Mouse (Mus musculus): ENCODE results near the gene Bpnt1. TPM values are rescaled to one million over a fixed set of nuclear protein-coding genes. Genes with fewer than 3 reads are reported as not detected.

The Bpnt1 gene
- polyA plus RNA-seq, 1 experiment: 54.0 TPM

DNA sequence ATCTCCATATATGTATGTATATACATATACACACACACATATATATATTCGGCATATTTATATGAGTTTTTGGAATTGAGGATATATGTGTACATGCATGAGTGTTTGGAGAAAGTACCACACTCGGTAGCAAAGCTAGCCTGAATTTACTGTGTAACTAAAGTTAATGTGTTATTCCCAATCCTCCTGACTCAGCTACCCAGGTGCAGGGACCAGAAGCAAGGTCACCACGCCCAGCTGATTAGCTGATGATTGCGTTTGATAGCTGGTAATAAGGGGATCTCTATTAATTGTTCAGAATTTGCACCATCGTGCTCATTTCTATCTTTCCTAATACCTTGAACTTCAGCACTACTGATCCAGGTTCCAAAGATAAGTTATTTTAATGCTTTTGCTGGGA lies 1.7 kb downstream of the Bpnt1 start:
- no peak for TF ChIP-seq CTCF (IDR thresholded peaks at IDR 0.05; ENCODE audit: low read depth, low read length)
- TF ChIP-seq POLR2A (IDR thresholded peaks at IDR 0.05; ENCODE audit: insufficient read depth, low read length): no peak
- TF ChIP-seq EP300 (IDR thresholded peaks at IDR 0.05; ENCODE audit: insufficient read depth, low read depth, low read length): no peak
- Histone ChIP-seq H3K4me3 (ENCODE audit: low read depth, low read length) (no peak overlapping the region), H3K9ac (ENCODE audit: low read depth, poor library complexity, severe bottlenecking) (no peak overlapping the region), H3K27me3 (ENCODE audit: control insufficient read depth, insufficient read depth, low read length, poor library complexity, severe bottlenecking) (no peaks in the 10 kb centered on the region), H3K9me3 (replicated peaks; ENCODE audit: control insufficient read depth, insufficient read depth, low read length, poor library complexity, severe bottlenecking) (no peaks in the 10 kb centered on the region), H3K27ac (ENCODE audit: insufficient read depth, low read length) (no peak overlapping the region), H3K4me1 (ENCODE audit: control insufficient read depth, insufficient read depth, low read length) (no peaks in the 10 kb centered on the region), H3K36me3 (ENCODE audit: control insufficient read depth, insufficient read depth, low read length, poor library complexity, severe bottlenecking) (no peaks in the 10 kb centered on the region)

DNA sequence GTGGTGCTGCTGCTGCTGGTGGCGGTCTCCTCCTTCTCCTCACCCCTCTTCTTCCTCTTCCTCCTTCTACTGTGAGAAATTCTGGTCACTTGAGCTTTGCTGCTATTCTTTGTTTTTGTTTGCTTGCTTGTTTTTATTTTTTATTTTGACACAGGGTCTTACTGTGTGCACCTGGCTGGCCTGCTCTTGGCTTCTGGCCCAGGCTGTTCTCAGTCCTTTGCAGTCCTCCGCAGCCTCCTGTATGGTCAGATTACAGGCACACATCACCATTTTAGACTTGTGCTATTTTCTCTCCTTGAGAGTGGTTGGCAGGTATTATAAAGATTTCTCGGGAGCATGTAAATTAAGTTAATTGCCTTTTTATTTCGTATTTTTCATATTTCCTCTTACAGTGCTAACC lies 2.2 kb downstream of the Bpnt1 start:
- Histone ChIP-seq H3K27me3 (ENCODE audit: control insufficient read depth, insufficient read depth, low read length, poor library complexity, severe bottlenecking) (no peaks in the 10 kb centered on the region), H3K27ac (ENCODE audit: insufficient read depth, low read length) (no peak overlapping the region), H3K9me3 (replicated peaks; ENCODE audit: control insufficient read depth, insufficient read depth, low read length, poor library complexity, severe bottlenecking) (no peaks in the 10 kb centered on the region), H3K4me1 (ENCODE audit: control insufficient read depth, insufficient read depth, low read length) (no peaks in the 10 kb centered on the region), H3K9ac (ENCODE audit: low read depth, poor library complexity, severe bottlenecking) (no peak overlapping the region), H3K4me3 (ENCODE audit: low read depth, low read length) (no peak overlapping the region), H3K36me3 (ENCODE audit: control insufficient read depth, insufficient read depth, low read length, poor library complexity, severe bottlenecking) (0 out of 2 replicates have a peak, but pooled peaks cover 2% of the 10 kb centered on the region)
- TF ChIP-seq CTCF (IDR thresholded peaks at IDR 0.05; ENCODE audit: low read depth, low read length): no peak
- no peak for TF ChIP-seq POLR2A (IDR thresholded peaks at IDR 0.05; ENCODE audit: insufficient read depth, low read length)
- no peak for TF ChIP-seq EP300 (IDR thresholded peaks at IDR 0.05; ENCODE audit: insufficient read depth, low read depth, low read length)

DNA sequence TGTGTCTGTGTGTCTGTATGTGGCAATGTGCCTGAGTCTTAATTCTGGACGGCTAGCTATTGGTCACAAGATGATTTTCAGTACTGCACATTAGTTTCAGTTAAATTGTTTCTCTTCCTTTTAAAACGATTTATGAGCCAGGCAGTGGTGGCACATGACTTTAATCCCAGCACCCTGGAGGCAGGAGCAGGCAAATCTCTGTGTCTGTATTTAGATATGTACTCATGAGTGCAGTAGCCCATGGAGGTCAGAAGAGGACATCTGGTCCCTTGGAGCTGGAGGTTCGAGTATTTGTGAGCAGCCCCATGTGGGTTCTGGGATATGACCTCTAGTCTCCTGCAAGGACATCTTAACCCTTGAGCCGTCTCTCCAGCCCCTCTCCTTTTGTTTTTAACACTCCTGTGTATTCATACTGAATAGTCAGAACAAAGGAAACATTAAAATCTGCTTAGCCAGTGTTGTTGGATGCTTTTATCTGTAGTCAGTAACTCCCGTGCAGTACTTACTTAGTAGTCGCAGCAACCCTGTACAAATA lies 3.3 kb downstream of the Bpnt1 start:
- H3K9ac ChIP-seq (ENCODE audit: low read depth, poor library complexity, severe bottlenecking): no peak overlapping the region
- H3K4me3 ChIP-seq (ENCODE audit: low read depth, low read length): no peak overlapping the region
- no peak overlapping the region for H3K27ac ChIP-seq (ENCODE audit: insufficient read depth, low read length)
- no peaks in the 10 kb centered on the region for H3K4me1 ChIP-seq (ENCODE audit: control insufficient read depth, insufficient read depth, low read length)
- H3K27me3 ChIP-seq (ENCODE audit: control insufficient read depth, insufficient read depth, low read length, poor library complexity, severe bottlenecking): no peaks in the 10 kb centered on the region
- H3K9me3 ChIP-seq (replicated peaks; ENCODE audit: control insufficient read depth, insufficient read depth, low read length, poor library complexity, severe bottlenecking): no peaks in the 10 kb centered on the region
- TF ChIP-seq POLR2A (IDR thresholded peaks at IDR 0.05; ENCODE audit: insufficient read depth, low read length) (no peak), EP300 (IDR thresholded peaks at IDR 0.05; ENCODE audit: insufficient read depth, low read depth, low read length) (no peak), CTCF (IDR thresholded peaks at IDR 0.05; ENCODE audit: low read depth, low read length) (no peak)
- 0 out of 2 replicates have a peak, but pooled peaks cover 2% of the 10 kb centered on the region for H3K36me3 ChIP-seq (ENCODE audit: control insufficient read depth, insufficient read depth, low read length, poor library complexity, severe bottlenecking)

DNA sequence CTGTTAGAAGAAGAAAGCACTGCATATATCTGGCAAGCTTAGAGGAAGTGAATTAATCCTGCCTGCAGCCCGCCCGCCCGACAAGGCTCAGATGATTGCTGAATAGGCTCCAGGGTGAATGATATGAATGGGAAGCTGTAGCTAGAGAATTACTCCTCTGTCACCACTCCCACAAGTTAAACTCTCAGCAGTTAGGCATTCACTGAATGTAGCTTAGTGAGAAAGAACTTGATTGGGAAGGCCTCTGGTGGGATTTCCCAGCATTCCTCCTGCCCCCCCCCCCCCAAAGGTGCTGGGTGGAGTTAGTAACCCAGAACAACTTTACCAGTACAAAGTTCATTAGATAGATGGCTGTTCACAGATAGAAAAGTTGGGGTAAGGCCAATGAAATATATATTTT lies 4.6 kb downstream of the Bpnt1 start:
- 0 out of 2 replicates have a peak, but pooled peaks cover 2% of the 10 kb centered on the region for H3K36me3 ChIP-seq (ENCODE audit: control insufficient read depth, insufficient read depth, low read length, poor library complexity, severe bottlenecking)
- no peak for TF ChIP-seq CTCF (IDR thresholded peaks at IDR 0.05; ENCODE audit: low read depth, low read length)
- no peak for TF ChIP-seq EP300 (IDR thresholded peaks at IDR 0.05; ENCODE audit: insufficient read depth, low read depth, low read length)
- TF ChIP-seq POLR2A (IDR thresholded peaks at IDR 0.05; ENCODE audit: insufficient read depth, low read length): no peak
- no peaks in the 10 kb centered on the region for H3K27me3 ChIP-seq (ENCODE audit: control insufficient read depth, insufficient read depth, low read length, poor library complexity, severe bottlenecking)
- no peaks in the 10 kb centered on the region for H3K4me1 ChIP-seq (ENCODE audit: control insufficient read depth, insufficient read depth, low read length)
- H3K9me3 ChIP-seq (replicated peaks; ENCODE audit: control insufficient read depth, insufficient read depth, low read length, poor library complexity, severe bottlenecking): no peaks in the 10 kb centered on the region
- H3K4me3 ChIP-seq (ENCODE audit: low read depth, low read length): no peak overlapping the region
- H3K27ac ChIP-seq (ENCODE audit: insufficient read depth, low read length): no peak overlapping the region
- H3K9ac ChIP-seq (ENCODE audit: low read depth, poor library complexity, severe bottlenecking): no peak overlapping the region

DNA sequence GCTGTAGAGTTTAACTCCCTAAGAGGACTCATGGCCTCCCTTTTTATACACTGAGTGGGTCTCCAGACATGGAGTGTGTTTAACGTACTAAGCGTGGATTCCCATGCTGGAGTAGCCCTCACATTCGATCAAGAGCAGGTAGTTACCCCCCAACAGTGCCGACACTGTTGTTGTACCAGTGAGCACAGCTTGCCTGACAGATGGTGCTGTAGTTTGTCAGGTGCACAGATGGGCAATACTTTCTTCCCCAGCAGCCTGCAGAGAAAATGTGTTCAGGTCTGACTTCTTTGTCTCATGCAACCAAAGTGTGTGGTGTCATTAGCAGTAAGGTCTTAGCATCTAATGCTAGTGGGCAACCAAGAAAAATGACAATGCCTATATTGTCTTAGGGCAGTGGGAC lies 10.5 kb downstream of the Bpnt1 start:
- Histone ChIP-seq H3K4me3 (ENCODE audit: low read depth, low read length) (no peak overlapping the region), H3K27me3 (ENCODE audit: control insufficient read depth, insufficient read depth, low read length, poor library complexity, severe bottlenecking) (no peaks in the 10 kb centered on the region), H3K9me3 (replicated peaks; ENCODE audit: control insufficient read depth, insufficient read depth, low read length, poor library complexity, severe bottlenecking) (no peaks in the 10 kb centered on the region), H3K36me3 (ENCODE audit: control insufficient read depth, insufficient read depth, low read length, poor library complexity, severe bottlenecking) (peaks cover 10% of the 10 kb centered on the region), H3K4me1 (ENCODE audit: control insufficient read depth, insufficient read depth, low read length) (no peaks in the 10 kb centered on the region), H3K9ac (ENCODE audit: low read depth, poor library complexity, severe bottlenecking) (no peak overlapping the region), H3K27ac (ENCODE audit: insufficient read depth, low read length) (no peak overlapping the region)
- no peak for TF ChIP-seq CTCF (IDR thresholded peaks at IDR 0.05; ENCODE audit: low read depth, low read length)
- TF ChIP-seq POLR2A (IDR thresholded peaks at IDR 0.05; ENCODE audit: insufficient read depth, low read length): no peak
- no peak for TF ChIP-seq EP300 (IDR thresholded peaks at IDR 0.05; ENCODE audit: insufficient read depth, low read depth, low read length)

DNA sequence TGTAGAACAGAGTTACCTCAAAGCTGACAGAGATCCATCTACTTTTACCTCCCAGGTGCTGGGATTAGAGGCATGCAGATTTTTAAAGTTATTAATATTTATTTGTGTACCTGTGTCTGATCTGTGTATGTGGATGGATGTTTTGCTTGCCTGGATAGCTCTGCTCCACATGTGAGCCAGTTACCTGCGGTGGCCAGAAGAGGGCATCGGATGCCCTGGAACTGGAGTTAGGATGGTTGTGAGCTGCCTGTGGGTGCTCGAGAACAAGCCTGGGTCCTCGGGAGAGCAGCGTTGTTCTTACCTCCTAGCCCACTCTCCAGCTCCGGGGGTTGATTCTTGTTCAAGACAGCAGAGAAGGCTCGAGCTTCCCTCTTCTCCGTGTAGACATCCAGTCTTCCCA lies 11.5 kb downstream of the Bpnt1 start:
- Histone ChIP-seq H3K9me3 (replicated peaks; ENCODE audit: control insufficient read depth, insufficient read depth, low read length, poor library complexity, severe bottlenecking) (no peaks in the 10 kb centered on the region), H3K9ac (ENCODE audit: low read depth, poor library complexity, severe bottlenecking) (no peak overlapping the region), H3K27ac (ENCODE audit: insufficient read depth, low read length) (no peak overlapping the region), H3K36me3 (ENCODE audit: control insufficient read depth, insufficient read depth, low read length, poor library complexity, severe bottlenecking) (peaks cover 13% of the 10 kb centered on the region), H3K4me1 (ENCODE audit: control insufficient read depth, insufficient read depth, low read length) (no peaks in the 10 kb centered on the region), H3K4me3 (ENCODE audit: low read depth, low read length) (no peak overlapping the region), H3K27me3 (ENCODE audit: control insufficient read depth, insufficient read depth, low read length, poor library complexity, severe bottlenecking) (no peaks in the 10 kb centered on the region)
- no peak for TF ChIP-seq POLR2A (IDR thresholded peaks at IDR 0.05; ENCODE audit: insufficient read depth, low read length)
- TF ChIP-seq CTCF (IDR thresholded peaks at IDR 0.05; ENCODE audit: low read depth, low read length): peak; percentile 79
